Mouse (Mus musculus) cortical plate, adult 2 months (tissue): ENCODE results near the gene Dact2. TPM values are rescaled to one million over a fixed set of nuclear protein-coding genes. Genes with fewer than 3 reads are reported as not detected.

Experiments used
- H3K27ac ChIP-seq: fragments of 200-500 bp; 2 replicates; pipeline ENCODE4 v1.5.1; 2012; ENCODE audit warnings: low read length, control low read depth, inconsistent platforms; ENCODE audit not compliant: insufficient read depth
- H3K4me1 ChIP-seq: fragments of 200-500 bp; 2 replicates; pipeline ENCODE4 v1.6.1; 2011; ENCODE audit warnings: low read length; ENCODE audit not compliant: control insufficient read depth, insufficient read depth
- H3K4me3 ChIP-seq: fragments of 200-500 bp; 2 replicates; pipeline ENCODE4 v1.5.1; 2011; ENCODE audit warnings: mild to moderate bottlenecking, low read length, control low read depth; ENCODE audit not compliant: insufficient read depth
- CTCF ChIP-seq: fragments of 200-500 bp; IDR thresholded peaks from 2 replicates; pipeline ENCODE4 v1.5.1; 2011; ENCODE audit warnings: mild to moderate bottlenecking, control low read depth, low read length; ENCODE audit not compliant: insufficient read depth; ENCODE audit errors: extremely low read depth
- POLR2A ChIP-seq: fragments of 200-500 bp; IDR thresholded peaks from 2 replicates; pipeline ENCODE4 v1.6.1; 2011; ENCODE audit warnings: mild to moderate bottlenecking, low read length, control low read depth; ENCODE audit not compliant: insufficient read depth; ENCODE audit errors: extremely low read depth
- polyA plus RNA-seq: library from polyadenylated mRNA; depleted of rRNA; stranded (reverse); fragments of >200 nt; gene quantifications from 2 replicates; pipeline ENCODE4 v1.2.3, GENCODE M21; 2012

The Dact2 gene
- polyA plus RNA-seq, 1 experiment, result 71.4 TPM

GRCm38 (mm10) chr17:14200206-14200605, 3.9 kb downstream of the Dact2 start:
- TF ChIP-seq POLR2A, result no peak
- no peak for TF ChIP-seq CTCF
- Histone ChIP-seq H3K4me1 (no peaks in the 10 kb centered on the region), H3K4me3 (no peak overlapping the region), H3K27ac (no peak overlapping the region)

GRCm38 (mm10) chr17:14199621-14200020, 4.5 kb downstream of the Dact2 start:
- H3K4me3 ChIP-seq, result no peak overlapping the region
- no peak for TF ChIP-seq CTCF
- no peak for TF ChIP-seq POLR2A
- H3K4me1 ChIP-seq, result no peaks in the 10 kb centered on the region
- H3K27ac ChIP-seq, result no peak overlapping the region

GRCm38 (mm10) chr17:14192924-14193323, 11.2 kb downstream of the Dact2 start:
- Histone ChIP-seq H3K4me3 (no peak overlapping the region), H3K27ac (no peak overlapping the region), H3K4me1 (no peaks in the 10 kb centered on the region)
- TF ChIP-seq CTCF, result no peak
- no peak for TF ChIP-seq POLR2A

GRCm38 (mm10) chr17:14192432-14192831, 11.7 kb downstream of the Dact2 start:
- H3K4me3 ChIP-seq, result no peak overlapping the region
- H3K4me1 ChIP-seq, result no peaks in the 10 kb centered on the region
- TF ChIP-seq POLR2A (no peak), CTCF (no peak)

GRCm38 (mm10) chr17:14188455-14188854, 15.6 kb downstream of the Dact2 start:
- H3K27ac ChIP-seq, result no peak overlapping the region
- no peak for TF ChIP-seq POLR2A
- TF ChIP-seq CTCF, result no peak
- H3K4me1 ChIP-seq, result no peaks in the 10 kb centered on the region
- H3K4me3 ChIP-seq, result no peak overlapping the region

More at GRCm38 (mm10) chr17:14192432-14192831, 11.7 kb downstream of the Dact2 start:
- no peak overlapping the region for H3K27ac ChIP-seq

GRCm38 (mm10) chr17:14187096-14187495, 17.0 kb downstream of the Dact2 start:
- TF ChIP-seq POLR2A, result no peak
- TF ChIP-seq CTCF, result no peak
- no peaks in the 10 kb centered on the region for H3K4me1 ChIP-seq
- no peak overlapping the region for H3K4me3 ChIP-seq
- no peak overlapping the region for H3K27ac ChIP-seq

GRCm38 (mm10) chr17:14186176-14186575, 17.9 kb downstream of the Dact2 start:
- TF ChIP-seq POLR2A (no peak), CTCF (no peak)
- no peak overlapping the region for H3K27ac ChIP-seq
- H3K4me3 ChIP-seq, result no peak overlapping the region
- H3K4me1 ChIP-seq, result no peaks in the 10 kb centered on the region

GRCm38 (mm10) chr17:14184192-14184814, 19.8 kb downstream of the Dact2 start:
- TF ChIP-seq CTCF (no peak), POLR2A (no peak)
- Histone ChIP-seq H3K4me3 (no peak overlapping the region), H3K4me1 (peaks cover under 1% of the 10 kb centered on the region), H3K27ac (no peak overlapping the region)

- peaks cover 5% of the 10 kb centered on the region for H3K4me1 ChIP-seq
- H3K27ac ChIP-seq, result no peak overlapping the region
- TF ChIP-seq POLR2A, result no peak
- no peak for TF ChIP-seq CTCF
- H3K4me3 ChIP-seq, result no peak overlapping the region
These were observed 20.4 kb downstream of the Dact2 start for GRCm38 (mm10) chr17:14183717-14184116.

GRCm38 (mm10) chr17:14182860-14183259, 21.2 kb downstream of the Dact2 start:
- Histone ChIP-seq H3K4me3 (no peak overlapping the region), H3K4me1 (peaks cover 7% of the 10 kb centered on the region), H3K27ac (no peak overlapping the region)
- TF ChIP-seq CTCF (no peak), POLR2A (no peak)
